Mouse (Mus musculus) midbrain, embryonic 14.5 days (tissue): ENCODE measurements around the gene Rab11fip2. TPM values are rescaled to one million over a fixed set of nuclear protein-coding genes. Genes with fewer than 3 reads are reported as not detected.
A peak's percentile ranks its signal among the peaks of the same experiment; 100 is the strongest.

ENCODE experiments used
- ATAC-seq: fragments of 200-750 bp; cut with Nextera tagmentation; 2 replicates; pipeline ENCODE4 v1.8.0; 2017; ENCODE audit warnings: moderate number of reproducible peaks, moderate library complexity; ENCODE audit not compliant: low FRiP score, low TSS enrichment
- DNase-seq: peaks from one replicate; pipeline ENCODE4 v3.0.0-alpha.2; 2015
- H3K27ac ChIP-seq: fragments of 300-500 bp; sonication (generic); replicated peaks from 2 replicates; pipeline ENCODE4 v1.5.1; 2014; ENCODE audit warnings: mild to moderate bottlenecking, low read depth, low read length, moderate library complexity
- H3K27me3 ChIP-seq: fragments of 300-500 bp; sonication (generic); 2 replicates; pipeline ENCODE4 v1.6.1; 2014; ENCODE audit warnings: low read length, control low read depth, mixed read lengths; ENCODE audit not compliant: control insufficient read depth, insufficient read depth
- H3K36me3 ChIP-seq: fragments of 300-500 bp; sonication (generic); 2 replicates; pipeline ENCODE4 v1.6.1; 2014; ENCODE audit warnings: low read length, control low read depth; ENCODE audit not compliant: control insufficient read depth, insufficient read depth
- H3K4me1 ChIP-seq: fragments of 300-500 bp; sonication (generic); 2 replicates; pipeline ENCODE4 v1.6.1; 2014; ENCODE audit warnings: mild to moderate bottlenecking, antibody characterized with exemption, low read length, control low read depth; ENCODE audit not compliant: control insufficient read depth, insufficient read depth
- H3K4me2 ChIP-seq: fragments of 300-500 bp; sonication (generic); 2 replicates; pipeline ENCODE4 v1.6.1; 2014; ENCODE audit warnings: mild to moderate bottlenecking, low read length, moderate library complexity
- H3K4me3 ChIP-seq: fragments of 300-500 bp; sonication (generic); replicated peaks from 2 replicates; pipeline ENCODE4 v1.5.1; 2014; ENCODE audit warnings: low read depth, low read length
- H3K9ac ChIP-seq: fragments of 300-500 bp; sonication (generic); replicated peaks from 2 replicates; pipeline ENCODE4 v1.6.1; 2014; ENCODE audit warnings: mild to moderate bottlenecking, low read length, moderate library complexity
- H3K9me3 ChIP-seq: fragments of 300-500 bp; sonication (generic); 2 replicates; pipeline ENCODE4 v1.6.1; 2016; ENCODE audit warnings: low read length, control low read depth, mixed read lengths; ENCODE audit not compliant: control insufficient read depth
- whole genome bisulfite sequencing: fragments of 180-500 bp; shearing (Covaris S2); extraction: QIAGEN DNeasy Blood & Tissue Kit; methylation state at CpG from one replicate; pipeline ENCODE4 v1.1.7; 2014; 5-methylcytosine and 5-hydroxymethylcytosine counted together
- polyA plus RNA-seq: library from polyadenylated mRNA; unstranded; fragments of >200 nt; fragmentation: Nextera tagmentation; extraction: Ambion mirVana; gene quantifications from 2 replicates; pipeline ENCODE4 v1.2.1, GENCODE M21; 2014

The Rab11fip2 gene
- polyA plus RNA-seq, 1 experiment from 2014 or later, result 16.3 TPM

DNA sequence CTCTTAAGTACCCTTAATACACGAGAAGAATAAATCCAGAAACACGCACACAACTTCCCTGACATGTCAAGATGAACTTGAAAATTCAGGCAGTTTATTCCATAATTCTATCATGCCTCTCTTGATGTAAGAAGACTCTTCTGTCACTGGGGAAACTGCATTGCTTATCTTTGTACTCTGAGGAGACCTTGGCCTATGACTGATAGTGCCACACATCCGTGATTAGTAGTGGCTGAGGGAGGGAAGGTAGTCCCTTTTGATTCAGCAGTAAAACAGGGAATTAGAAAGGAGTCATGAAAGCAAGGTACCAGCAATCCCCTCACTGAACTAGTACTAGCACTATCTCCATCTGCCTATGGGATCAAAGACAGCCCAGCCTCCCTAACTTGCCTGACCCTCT, 22.6 kb downstream of the Rab11fip2 start:
- H3K4me3 ChIP-seq, result no peak overlapping the region
- no peak for ATAC-seq

DNA sequence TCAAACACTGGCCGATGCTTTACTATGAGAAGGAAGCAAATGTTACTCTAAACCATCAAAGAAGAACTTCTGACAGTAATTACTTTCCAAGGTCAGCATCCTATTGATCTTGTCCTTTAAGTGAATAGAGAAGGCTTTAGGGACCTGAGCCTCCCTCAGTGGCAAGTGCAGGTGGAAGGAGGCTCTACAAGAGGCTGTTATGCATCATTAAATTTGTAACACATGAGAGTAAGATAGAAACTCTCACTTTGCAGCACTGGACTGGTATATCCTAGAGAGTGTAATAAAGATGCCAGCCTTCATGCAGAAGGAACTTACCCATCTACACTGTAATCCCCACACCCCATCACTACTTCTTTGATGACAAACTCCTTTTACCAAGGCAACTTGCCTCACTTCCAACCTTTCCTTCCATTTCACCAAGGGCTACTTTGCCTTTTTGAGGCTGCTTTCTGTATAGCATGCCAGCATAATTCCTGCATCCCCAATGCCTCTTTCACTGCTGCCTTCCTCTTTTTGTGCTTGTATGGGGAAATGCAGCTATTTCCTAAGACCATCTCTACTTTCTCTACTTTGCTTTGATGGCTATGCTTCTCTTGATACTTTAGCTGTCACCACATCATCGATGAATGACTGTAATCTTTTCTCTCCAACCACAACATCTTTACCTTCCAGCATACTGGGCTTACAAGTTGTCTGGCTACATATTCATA, 25.4 kb downstream of the Rab11fip2 start:
- H3K27me3 ChIP-seq, result no peaks in the 10 kb centered on the region
- no peaks in the 10 kb centered on the region for H3K4me1 ChIP-seq
- WGBS, result 87% methylated on average over 2 of the region's 2 CpGs
- no peaks in the 10 kb centered on the region for H3K36me3 ChIP-seq
- no peak for ATAC-seq
- no peak overlapping the region for H3K9ac ChIP-seq
- no peaks in the 10 kb centered on the region for H3K9me3 ChIP-seq
- no peak overlapping the region for H3K4me3 ChIP-seq
- no peak for DNase-seq
- H3K27ac ChIP-seq, result no peak overlapping the region
- H3K4me2 ChIP-seq, result no peak overlapping the region

More for the DNA sequence above, 22.6 kb downstream of the Rab11fip2 start:
- 69% methylated on average over 3 of the region's 3 CpGs for WGBS
- peak; percentile 2 for DNase-seq
- no peak overlapping the region for H3K4me2 ChIP-seq
- no peak overlapping the region for H3K9ac ChIP-seq
- H3K9me3 ChIP-seq, result no peaks in the 10 kb centered on the region
- no peaks in the 10 kb centered on the region for H3K36me3 ChIP-seq
- no peak overlapping the region for H3K27ac ChIP-seq
- H3K27me3 ChIP-seq, result no peaks in the 10 kb centered on the region
- no peaks in the 10 kb centered on the region for H3K4me1 ChIP-seq

DNA sequence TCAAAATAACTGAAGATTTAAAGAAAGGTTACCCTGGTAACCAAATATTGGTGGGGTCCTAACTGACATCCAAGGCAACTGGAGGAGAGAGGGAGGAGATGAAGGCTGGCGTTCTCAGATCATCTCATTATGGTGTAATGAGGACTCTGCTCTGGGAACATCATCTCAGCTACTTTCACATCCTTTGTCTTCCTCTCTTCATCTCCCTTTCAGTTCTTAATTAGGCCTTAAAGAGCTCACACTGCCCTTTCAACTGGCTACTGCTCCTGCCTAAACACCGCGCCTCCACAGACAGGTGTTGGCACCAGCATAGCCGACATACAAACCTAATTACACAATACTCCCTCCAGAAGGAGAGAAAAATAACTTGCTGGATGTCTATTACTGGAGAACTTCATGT, 31.9 kb downstream of the Rab11fip2 start:
- ATAC-seq (no peak), DNase-seq (no peak)
- H3K4me2 ChIP-seq, result no peak overlapping the region
- H3K4me3 ChIP-seq, result no peak overlapping the region
- no peaks in the 10 kb centered on the region for H3K27me3 ChIP-seq
- peaks cover 4% of the 10 kb centered on the region for H3K36me3 ChIP-seq
- no peaks in the 10 kb centered on the region for H3K9me3 ChIP-seq
- no peak overlapping the region for H3K27ac ChIP-seq
- H3K4me1 ChIP-seq, result no peaks in the 10 kb centered on the region
- no peak overlapping the region for H3K9ac ChIP-seq
- WGBS, result 42% methylated on average over 4 of the region's 4 CpGs

DNA sequence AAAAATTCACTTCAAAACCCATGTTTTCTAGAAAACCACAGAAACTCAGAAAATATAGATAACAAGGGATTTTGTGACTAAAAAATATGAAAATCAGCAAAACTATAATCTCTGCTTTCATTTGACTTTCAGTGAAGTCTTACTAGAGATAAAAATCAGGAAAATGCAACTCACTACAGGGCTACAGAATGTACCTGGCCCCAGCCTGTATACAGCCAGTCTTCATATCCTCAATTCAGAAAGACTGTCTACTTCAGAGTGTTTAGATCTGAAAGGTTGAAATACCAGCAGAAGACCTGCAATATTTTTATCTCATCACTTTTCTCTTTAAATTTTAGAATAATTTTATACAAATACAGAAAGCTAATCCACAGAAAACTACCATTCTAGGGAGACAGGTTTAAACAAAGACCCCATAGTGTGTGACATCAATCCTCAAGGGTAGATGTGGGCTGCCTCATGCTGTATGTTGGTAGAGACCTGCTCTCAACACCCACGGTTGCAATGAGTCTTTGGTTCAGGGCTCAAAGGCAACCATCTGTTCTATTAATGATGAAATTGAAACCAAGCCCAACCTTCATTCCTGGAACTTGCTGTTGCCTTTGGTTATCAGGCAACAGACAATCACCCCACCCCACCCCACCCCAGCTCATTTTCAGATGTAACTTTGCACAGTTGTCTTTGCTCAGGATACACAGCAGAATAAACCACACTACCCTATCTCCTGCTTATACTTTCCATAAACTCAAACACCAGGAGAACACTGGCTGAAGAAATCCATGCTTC, 38.0 kb downstream of the Rab11fip2 start:
- Histone ChIP-seq H3K4me2 (no peak overlapping the region), H3K36me3 (peaks cover 14% of the 10 kb centered on the region), H3K4me1 (no peaks in the 10 kb centered on the region), H3K27me3 (no peaks in the 10 kb centered on the region), H3K4me3 (no peak overlapping the region), H3K9ac (no peak overlapping the region), H3K27ac (no peak overlapping the region), H3K9me3 (no peaks in the 10 kb centered on the region)
- no peak for ATAC-seq
- no peak for DNase-seq
- WGBS, result 71% methylated on average over 1 of the region's 1 CpGs

DNA sequence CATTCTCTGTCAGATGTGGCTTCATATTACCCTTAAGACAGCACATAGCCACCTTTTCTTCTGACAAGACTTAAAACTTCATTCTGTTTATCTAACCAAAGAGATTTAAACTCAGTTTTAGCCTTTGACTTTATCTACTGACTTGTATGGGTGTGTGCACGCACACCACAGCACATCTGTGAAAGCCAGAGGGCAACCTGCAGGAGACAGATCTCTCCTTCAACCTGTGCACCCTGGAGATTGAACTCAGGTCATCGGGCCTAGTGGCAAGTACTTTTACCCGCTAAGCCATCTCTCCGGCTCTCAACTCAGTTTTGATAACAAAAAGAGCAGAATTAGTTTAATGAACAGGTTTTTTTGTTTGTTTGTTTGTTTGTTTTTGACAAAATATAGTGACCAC, 43.5 kb downstream of the Rab11fip2 start:
- WGBS, result 95% methylated on average over 4 of the region's 4 CpGs
- Histone ChIP-seq H3K4me1 (no peaks in the 10 kb centered on the region), H3K4me2 (no peak overlapping the region), H3K27ac (no peak overlapping the region), H3K9me3 (no peaks in the 10 kb centered on the region), H3K27me3 (no peaks in the 10 kb centered on the region), H3K36me3 (no peaks in the 10 kb centered on the region), H3K4me3 (no peak overlapping the region), H3K9ac (no peak overlapping the region)
- DNase-seq (no peak), ATAC-seq (no peak)

DNA sequence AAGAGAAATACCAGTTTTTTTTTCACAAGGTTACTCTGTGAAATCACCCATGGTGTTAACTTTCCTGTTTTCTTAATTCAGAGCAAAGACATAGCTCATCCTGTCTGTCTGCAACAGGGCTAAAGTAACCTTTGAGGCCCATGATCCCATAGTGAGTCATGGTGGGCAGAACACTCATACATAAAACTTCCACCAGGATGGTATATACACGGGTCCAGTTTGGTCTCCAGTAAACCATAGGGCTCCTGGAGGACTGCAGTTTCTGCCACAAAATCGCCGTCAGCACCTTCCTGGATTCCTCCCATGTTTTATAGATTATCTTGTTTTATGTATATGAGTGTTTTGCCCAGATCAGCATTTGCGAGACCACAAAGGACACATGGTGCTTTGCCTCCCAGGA, 45.2 kb downstream of the Rab11fip2 start:
- 93% methylated on average over 4 of the region's 4 CpGs for WGBS
- ATAC-seq (no peak), DNase-seq (no peak)
- H3K27ac ChIP-seq, result no peak overlapping the region
- H3K27me3 ChIP-seq, result no peaks in the 10 kb centered on the region
- H3K9ac ChIP-seq, result no peak overlapping the region
- no peak overlapping the region for H3K4me3 ChIP-seq
- no peaks in the 10 kb centered on the region for H3K36me3 ChIP-seq
- H3K4me2 ChIP-seq, result no peak overlapping the region
- H3K4me1 ChIP-seq, result no peaks in the 10 kb centered on the region
- H3K9me3 ChIP-seq, result no peaks in the 10 kb centered on the region

DNA sequence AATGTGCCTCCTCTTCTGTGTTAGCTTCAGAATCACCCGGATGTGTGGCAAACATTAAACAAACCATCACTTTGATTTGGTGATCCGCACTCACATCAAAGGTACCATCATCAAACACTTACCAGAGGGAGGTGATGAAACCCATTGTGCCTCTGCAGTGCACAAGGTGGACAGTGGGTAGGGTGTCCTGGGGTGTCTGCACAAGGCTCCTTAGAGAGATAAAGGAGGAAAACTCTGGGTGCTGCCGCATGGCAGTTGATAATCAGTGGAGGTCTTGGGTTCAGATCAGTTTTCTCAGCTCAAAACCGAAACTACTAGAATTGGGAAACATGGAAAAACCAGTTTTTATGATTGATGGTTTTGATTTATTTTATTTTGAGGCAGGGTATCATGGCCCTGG, 54.1 kb downstream of the Rab11fip2 start:
- H3K4me2 ChIP-seq, result no peak overlapping the region
- no peaks in the 10 kb centered on the region for H3K27me3 ChIP-seq
- no peak overlapping the region for H3K9ac ChIP-seq
- no peak for DNase-seq
- H3K36me3 ChIP-seq, result peaks cover 3% of the 10 kb centered on the region; the same call in 1 of the 2 replicates
- H3K9me3 ChIP-seq, result no peaks in the 10 kb centered on the region
- 88% methylated on average over 4 of the region's 4 CpGs for WGBS
- H3K27ac ChIP-seq, result no peak overlapping the region
- H3K4me1 ChIP-seq, result no peaks in the 10 kb centered on the region
- no peak for ATAC-seq
- no peak overlapping the region for H3K4me3 ChIP-seq

DNA sequence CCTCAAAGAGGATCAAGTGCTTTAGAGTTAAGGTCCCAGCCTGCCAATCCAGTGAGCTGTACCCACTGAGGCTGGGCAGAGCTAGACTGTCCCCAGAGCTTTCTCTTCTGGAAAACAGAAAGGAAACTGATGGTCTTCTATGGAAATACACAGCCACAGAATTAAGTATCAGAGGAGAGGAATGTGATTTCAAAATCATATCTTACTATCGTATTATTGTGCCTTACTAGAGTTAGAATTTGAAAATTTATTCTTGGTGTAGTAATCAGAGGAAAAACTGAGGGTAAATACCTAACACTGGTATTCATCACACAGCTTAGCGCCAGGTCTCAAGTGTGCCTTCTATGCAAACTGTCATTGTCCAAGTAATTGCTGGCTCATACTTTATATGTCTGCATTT, 54.6 kb downstream of the Rab11fip2 start:
- H3K27me3 ChIP-seq, result no peaks in the 10 kb centered on the region
- no peak overlapping the region for H3K27ac ChIP-seq
- no peak overlapping the region for H3K9ac ChIP-seq
- peaks cover 3% of the 10 kb centered on the region; the same call in 1 of the 2 replicates for H3K36me3 ChIP-seq
- 94% methylated on average over 2 of the region's 2 CpGs for WGBS
- no peak for ATAC-seq
- no peak overlapping the region for H3K4me2 ChIP-seq
- no peak for DNase-seq
- no peaks in the 10 kb centered on the region for H3K4me1 ChIP-seq
- H3K4me3 ChIP-seq, result no peak overlapping the region
- no peaks in the 10 kb centered on the region for H3K9me3 ChIP-seq

DNA sequence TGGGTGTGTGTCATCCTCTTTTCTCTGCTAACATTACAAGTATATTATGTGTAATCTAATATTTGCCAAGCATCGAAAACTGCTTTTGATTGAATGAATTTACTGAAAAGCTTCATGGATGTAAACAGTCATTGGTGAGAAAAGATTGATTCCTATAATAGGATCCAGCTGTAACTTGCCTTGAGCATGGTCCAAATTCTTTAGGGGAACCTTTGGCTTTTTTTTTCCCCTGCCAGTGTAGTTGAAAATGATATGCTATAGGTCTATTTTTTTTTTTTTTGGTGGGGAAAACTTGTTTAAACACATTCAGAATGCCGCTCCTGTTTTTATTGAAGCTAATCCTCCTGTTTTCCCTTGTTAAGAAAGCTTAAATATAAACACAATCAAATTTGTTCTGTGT, 55.6 kb downstream of the Rab11fip2 start:
- 78% methylated on average over 2 of the region's 2 CpGs for WGBS
- Histone ChIP-seq H3K4me3 (no peak overlapping the region), H3K27me3 (no peaks in the 10 kb centered on the region), H3K27ac (no peak overlapping the region), H3K9ac (no peak overlapping the region), H3K9me3 (no peaks in the 10 kb centered on the region), H3K4me1 (no peaks in the 10 kb centered on the region), H3K36me3 (peaks cover 3% of the 10 kb centered on the region; the same call in 1 of the 2 replicates), H3K4me2 (no peak overlapping the region)
- DNase-seq (no peak), ATAC-seq (no peak)
